Mouse (Mus musculus): ENCODE results near the gene Zfp579. TPM values are rescaled to one million over a fixed set of nuclear protein-coding genes. Genes with fewer than 3 reads are reported as not detected.

Gene Zfp579
- polyA plus RNA-seq (2017; shearing (Covaris generic)), result 20.4 TPM

GRCm38 (mm10) chr7:4996003-4996895 lies at the start of gene Zfp579:
TSS of gene Zfp579 (minus strand) at chr7:4996158.

GRCm38 (mm10) chr7:5038109-5038732 lies 42.3 kb upstream of the Zfp579 start, which contains the start of gene Zfp784:
TSS of gene Zfp784 (minus strand) at chr7:5038446.

GRCm38 (mm10) chr7:5033818-5034217 lies 37.9 kb upstream of the Zfp579 start, which contains the start of gene 4632433K11Rik:
TSS of gene 4632433K11Rik (plus strand) at chr7:5034118.

GRCm38 (mm10) chr7:5020000-5020681 lies 24.2 kb upstream of the Zfp579 start, which contains the start of the genes Zfp865 and Ccdc106:
TSS of gene Zfp865 (plus strand) at chr7:5020376.
TSS of gene Ccdc106 (plus strand) at chr7:5020553.

GRCm38 (mm10) chr7:5015118-5016001 lies 19.4 kb upstream of the Zfp579 start, which contains the start of gene Gm44973:
TSS of gene Gm44973 (plus strand) at chr7:5015496.

GRCm38 (mm10) chr7:5014251-5015117 lies 18.5 kb upstream of the Zfp579 start, which contains the start of the genes Zfp524 and Fiz1:
TSS of gene Zfp524 (plus strand) at chr7:5014415.
TSS of gene Fiz1 (minus strand) at chr7:5014697.

GRCm38 (mm10) chr7:4971068-4971467 lies 24.9 kb downstream of the Zfp579 start, which contains the start of gene Sbk3:
TSS of gene Sbk3 (minus strand) at chr7:4971168.

GRCm38 (mm10) chr7:4964272-4964671 lies 31.7 kb downstream of the Zfp579 start, which contains the start of gene Sbk2:
TSS of gene Sbk2 (minus strand) at chr7:4964406.

Other genes with a start within 250 kb of the Zfp579 start
- gene Cox6b2, start 243.1 kb downstream of the Zfp579 start, polyA plus RNA-seq (2017; shearing (Covaris generic)), result not detected
- gene Fam71e2, start 224.9 kb downstream of the Zfp579 start, polyA plus RNA-seq (2017; shearing (Covaris generic)), result not detected
- 0.67 TPM for gene Il11, start 213.3 kb downstream of the Zfp579 start, polyA plus RNA-seq (2017; shearing (Covaris generic))
- gene Tmem190, start 213.2 kb downstream of the Zfp579 start, polyA plus RNA-seq (2017; shearing (Covaris generic)), result not detected
- 8.3 TPM for gene Tmem238, start 206.5 kb downstream of the Zfp579 start, polyA plus RNA-seq (2017; shearing (Covaris generic))
- 215 TPM for gene Rpl28, start 203.3 kb downstream of the Zfp579 start, polyA plus RNA-seq (2017; shearing (Covaris generic))
- gene Ube2s, start 183.6 kb downstream of the Zfp579 start, polyA plus RNA-seq (2017; shearing (Covaris generic)), result 275 TPM
- gene Shisa7, start 151.5 kb downstream of the Zfp579 start, polyA plus RNA-seq (2017; shearing (Covaris generic)), result not detected
- 6.2 TPM for gene Isoc2b, start 125.9 kb downstream of the Zfp579 start, polyA plus RNA-seq (2017; shearing (Covaris generic))
- 0.33 TPM for gene Isoc2a, start 119.0 kb downstream of the Zfp579 start, polyA plus RNA-seq (2017; shearing (Covaris generic))
- gene Gm36210, start 89.6 kb downstream of the Zfp579 start, polyA plus RNA-seq (2017; shearing (Covaris generic)), result not detected
- gene Zfp628, start 80.9 kb downstream of the Zfp579 start, polyA plus RNA-seq (2017; shearing (Covaris generic)), result 2.3 TPM
- gene Nat14, start 74.1 kb downstream of the Zfp579 start, polyA plus RNA-seq (2017; shearing (Covaris generic)), result not detected
- gene Ssc5d, start 70.4 kb downstream of the Zfp579 start, polyA plus RNA-seq (2017; shearing (Covaris generic)), result not detected
- not detected for gene Sbk2, start 31.8 kb downstream of the Zfp579 start, polyA plus RNA-seq (2017; shearing (Covaris generic))
- gene Sbk3, start 25.0 kb downstream of the Zfp579 start, polyA plus RNA-seq (2017; shearing (Covaris generic)), result not detected
- 17.9 TPM for gene Zfp524, start 18.3 kb upstream of the Zfp579 start, polyA plus RNA-seq (2017; shearing (Covaris generic))
- 48.5 TPM for gene Fiz1, start 18.5 kb upstream of the Zfp579 start, polyA plus RNA-seq (2017; shearing (Covaris generic))
- gene Gm44973, start 19.3 kb upstream of the Zfp579 start, polyA plus RNA-seq (2017; shearing (Covaris generic)), result 5.2 TPM
- gene Zfp865, start 24.2 kb upstream of the Zfp579 start, polyA plus RNA-seq (2017; shearing (Covaris generic)), result 6.4 TPM
- gene Ccdc106, start 24.4 kb upstream of the Zfp579 start, polyA plus RNA-seq (2017; shearing (Covaris generic)), result not detected
- 0.62 TPM for gene 4632433K11Rik, start 38.0 kb upstream of the Zfp579 start, polyA plus RNA-seq (2017; shearing (Covaris generic))
- gene Zfp784, start 42.3 kb upstream of the Zfp579 start, polyA plus RNA-seq (2017; shearing (Covaris generic)), result 2.7 TPM
- gene Zfp580, start 55.4 kb upstream of the Zfp579 start, polyA plus RNA-seq (2017; shearing (Covaris generic)), result 1.4 TPM
- gene U2af2, start 66.0 kb upstream of the Zfp579 start, polyA plus RNA-seq (2017; shearing (Covaris generic)), result 100 TPM
- gene Epn1, start 84.1 kb upstream of the Zfp579 start, polyA plus RNA-seq (2017; shearing (Covaris generic)), result 21.3 TPM
- gene Rfpl4, start 120.8 kb upstream of the Zfp579 start, polyA plus RNA-seq (2017; shearing (Covaris generic)), result not detected
- gene Rasl2-9, start 129.8 kb upstream of the Zfp579 start, polyA plus RNA-seq (2017; shearing (Covaris generic)), result 1.4 TPM
- gene Vmn1r55, start 153.5 kb upstream of the Zfp579 start, polyA plus RNA-seq (2017; shearing (Covaris generic)), result 1.1 TPM
- gene Vmn1r56, start 200.6 kb upstream of the Zfp579 start, polyA plus RNA-seq (2017; shearing (Covaris generic)), result not detected
- gene Vmn1r57, start 222.3 kb upstream of the Zfp579 start, polyA plus RNA-seq (2017; shearing (Covaris generic)), result not detected

Measured in effector memory CD4-positive, alpha-beta T cell, adult 7 months (primary cell).